Mouse (Mus musculus): ENCODE measurements around the gene Vipr2.

The Vipr2 gene

GRCm38 (mm10) chr12:116077074-116077854, at the start of gene Vipr2:
Gene Vipr2 (plus strand): TSS chr12:116077726.
- DNase-seq (ENCODE audit: low spot score), result peak; percentile 75

GRCm38 (mm10) chr12:116028095-116028494, 49.4 kb upstream of the Vipr2 start:
- no peak for DNase-seq (ENCODE audit: low spot score)

DNA sequence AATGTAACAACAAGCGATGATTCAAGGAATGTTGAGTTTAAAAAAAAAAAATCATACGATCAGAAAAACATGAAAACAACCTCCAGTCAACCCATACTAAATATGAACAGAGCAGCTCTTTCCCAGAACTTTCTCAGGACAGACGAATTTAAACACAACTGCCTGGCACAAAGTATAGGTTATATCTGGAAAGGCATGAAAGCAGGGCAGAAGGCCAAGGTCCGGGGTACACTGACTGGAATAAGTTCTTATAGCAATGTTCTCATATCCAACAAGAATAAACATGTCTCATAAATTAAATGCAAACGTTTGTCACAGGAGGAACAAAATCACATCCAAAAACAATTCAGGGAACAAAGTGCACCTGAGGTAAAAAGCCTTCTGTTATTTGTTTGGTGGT, 42.2 kb upstream of the Vipr2 start:
- DNase-seq (ENCODE audit: low spot score), result no peak

- DNase-seq (ENCODE audit: low spot score), result no peak
Measured at GRCm38 (mm10) chr12:116044785-116045184, 32.7 kb upstream of the Vipr2 start.

DNA sequence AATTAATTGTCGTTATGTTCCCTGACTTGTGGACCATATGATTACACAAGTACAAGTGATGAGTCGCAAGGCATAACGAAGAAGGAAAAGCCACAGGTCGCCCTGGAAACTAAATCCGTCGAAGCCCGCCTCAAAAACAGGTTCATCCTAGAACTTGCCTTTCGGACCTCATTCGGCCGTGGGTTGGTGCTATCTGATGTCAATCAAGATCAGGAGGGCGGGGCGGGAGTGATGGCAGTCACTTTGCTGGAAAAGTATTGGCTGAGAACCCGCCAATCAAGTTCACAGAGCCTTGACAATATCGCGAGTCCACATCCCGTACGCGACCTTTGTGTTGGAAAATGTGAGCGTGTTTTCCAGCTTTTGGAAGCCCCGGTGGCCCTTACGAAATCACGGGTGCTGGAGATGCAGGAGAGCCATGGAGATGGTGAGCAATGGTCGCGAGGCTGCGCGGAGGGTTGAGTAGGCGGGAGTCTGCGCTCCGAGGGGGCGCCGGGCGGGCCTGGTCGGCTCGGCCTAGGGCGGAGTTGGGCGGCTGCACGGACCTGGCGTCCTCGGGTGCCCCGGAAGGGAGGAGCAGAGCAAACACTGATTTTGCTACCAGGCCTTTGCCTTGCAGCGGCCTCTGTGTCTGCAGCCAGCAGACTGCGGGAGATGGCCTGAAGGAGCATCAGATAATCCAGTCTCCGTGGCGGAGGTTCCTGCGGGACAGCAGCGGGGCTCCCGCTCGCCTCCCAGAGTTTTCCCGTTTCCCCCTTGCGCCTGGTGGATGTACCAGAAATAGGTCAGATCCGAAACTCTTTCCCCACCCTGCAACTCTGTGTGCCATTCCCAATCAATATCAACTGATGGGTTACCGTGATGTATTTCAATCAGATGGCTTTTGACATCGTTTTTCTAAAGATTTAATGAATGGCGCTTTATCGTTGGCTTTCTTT, 29.8 kb upstream of the Vipr2 start, which contains the start of gene Zfp386:
Gene Zfp386, plus strand, starts transcription at position 285 of the 938 bp plus-strand sequence.
- DNase-seq (ENCODE audit: low spot score), result peak; percentile 99

GRCm38 (mm10) chr12:116048766-116049165, 28.8 kb upstream of the Vipr2 start:
- no peak for DNase-seq (ENCODE audit: low spot score)

DNA sequence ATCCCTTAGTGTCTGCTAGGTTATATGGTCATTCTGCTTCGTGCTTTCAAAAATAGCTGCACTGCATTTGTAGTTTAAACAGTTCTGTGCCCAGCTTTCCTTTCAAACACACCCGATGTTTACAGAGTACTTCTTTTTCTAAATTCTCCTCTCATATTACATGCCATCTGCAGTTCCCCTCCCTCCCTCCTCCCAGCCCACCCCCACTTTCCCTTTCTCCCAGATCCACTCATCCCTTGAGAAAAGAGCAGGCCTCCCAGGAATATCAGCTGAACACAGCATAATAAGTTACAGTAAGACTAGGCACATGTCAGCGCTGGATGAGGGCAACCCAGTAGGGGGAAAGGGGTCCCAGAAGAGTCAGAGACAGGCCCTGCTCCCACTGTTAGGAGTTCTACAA, 28.3 kb upstream of the Vipr2 start:
- no peak for DNase-seq (ENCODE audit: low spot score)

DNA sequence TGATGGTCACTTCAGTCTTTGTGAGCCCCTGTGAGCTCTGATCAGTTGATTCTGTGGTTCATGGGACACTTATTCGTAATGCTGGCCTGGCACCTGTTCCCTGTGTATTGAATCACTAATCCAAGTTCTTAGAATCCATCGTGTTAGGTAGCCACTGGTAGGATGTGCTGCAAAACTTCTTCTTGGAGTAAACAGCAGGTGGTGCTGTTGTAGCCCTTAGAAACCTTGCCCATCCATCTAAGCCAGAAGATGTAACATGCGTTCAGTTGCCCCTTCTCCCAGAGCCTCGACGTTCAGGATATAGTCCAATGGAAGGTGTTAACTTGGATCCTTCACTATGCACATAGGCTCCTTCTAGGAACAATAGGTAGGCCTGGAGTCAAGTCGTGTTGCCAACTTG, 27.8 kb upstream of the Vipr2 start:
- DNase-seq (ENCODE audit: low spot score), result no peak

DNA sequence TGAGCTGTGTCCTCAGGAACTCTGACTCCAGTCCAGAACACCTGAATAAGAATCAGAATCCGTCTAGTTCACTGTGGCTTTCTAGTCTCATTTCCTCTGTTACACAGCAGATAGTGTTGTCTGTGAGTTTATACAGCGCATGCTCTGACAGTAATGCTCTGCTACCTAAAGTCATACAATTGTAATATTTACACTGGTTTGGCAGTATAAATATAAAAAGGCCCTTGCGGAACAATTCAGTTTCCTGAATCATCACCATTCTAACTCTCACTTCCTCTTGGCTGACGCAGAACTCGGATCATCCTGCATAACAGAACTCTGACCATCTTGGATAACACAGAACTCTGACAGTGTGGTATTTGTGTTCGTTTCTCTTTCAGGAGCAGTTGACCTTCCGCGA, 23.2 kb upstream of the Vipr2 start:
- no peak for DNase-seq (ENCODE audit: low spot score)

GRCm38 (mm10) chr12:116056112-116056511, 21.4 kb upstream of the Vipr2 start:
- DNase-seq (ENCODE audit: low spot score), result no peak

DNA sequence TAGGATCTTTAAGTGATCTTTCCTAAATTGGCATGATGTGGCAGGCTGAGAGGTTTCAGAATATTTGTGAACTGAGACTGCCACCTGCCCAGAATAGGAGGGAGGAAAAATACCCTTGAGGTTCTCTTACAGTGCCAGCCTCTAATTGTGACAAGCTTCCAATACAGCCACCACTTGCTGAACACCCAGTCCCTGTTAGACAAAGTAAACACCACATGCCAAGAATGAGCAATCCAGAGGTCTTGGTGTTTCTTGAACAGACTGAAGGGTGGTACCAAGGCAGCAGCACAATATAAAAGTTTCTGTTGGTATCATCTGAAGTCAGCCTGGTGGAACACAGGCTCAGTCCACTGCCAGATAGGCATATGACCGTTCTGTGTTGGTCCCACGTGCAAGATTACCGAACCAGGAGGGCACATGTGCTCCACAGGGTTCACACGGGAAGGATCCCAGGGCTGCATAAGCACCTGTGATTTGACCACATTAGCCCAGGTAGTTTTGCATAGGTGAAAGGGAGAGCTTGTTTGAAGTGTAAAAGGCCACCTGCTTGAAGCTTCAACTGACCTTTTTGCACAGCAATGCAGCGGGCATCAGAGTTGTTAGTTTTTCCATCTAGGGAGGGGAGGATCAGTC, 15.8 kb upstream of the Vipr2 start:
- DNase-seq (ENCODE audit: low spot score), result no peak

DNA sequence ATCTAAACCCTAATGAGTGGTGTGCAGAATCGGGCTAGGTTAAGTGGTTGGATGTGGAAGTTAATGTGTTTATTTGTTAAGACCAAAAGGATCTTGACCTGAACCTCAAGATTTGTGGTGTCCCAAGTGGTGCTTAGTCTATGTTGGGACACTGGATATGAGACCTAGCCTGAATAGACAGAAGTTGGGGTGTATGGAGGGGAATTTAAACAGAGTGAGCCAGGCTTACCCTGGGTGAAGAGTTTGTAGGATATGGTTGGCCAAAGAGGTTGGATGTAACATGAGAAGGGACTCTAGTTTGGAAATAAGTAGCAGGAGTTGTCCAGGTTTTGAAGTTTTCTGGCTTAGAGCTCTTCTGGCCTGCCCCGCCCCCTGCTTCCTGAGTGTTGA, 15.3 kb upstream of the Vipr2 start:
- DNase-seq (ENCODE audit: low spot score), result no peak

GRCm38 (mm10) chr12:116063020-116063419, 14.5 kb upstream of the Vipr2 start:
- DNase-seq (ENCODE audit: low spot score), result no peak

GRCm38 (mm10) chr12:116071023-116071422, 6.5 kb upstream of the Vipr2 start:
- DNase-seq (ENCODE audit: low spot score), result peak; percentile 53

- DNase-seq (ENCODE audit: low spot score), result peak; percentile 42
Measured at GRCm38 (mm10) chr12:116077855-116078366, 385 bp downstream of the Vipr2 start.

- DNase-seq (ENCODE audit: low spot score), result no peak
Measured at GRCm38 (mm10) chr12:116083125-116083524, 5.6 kb downstream of the Vipr2 start.

- no peak for DNase-seq (ENCODE audit: low spot score)
Measured at GRCm38 (mm10) chr12:116084294-116084693, 6.8 kb downstream of the Vipr2 start.

- no peak for DNase-seq (ENCODE audit: low spot score)
Measured at GRCm38 (mm10) chr12:116086951-116087600, 9.6 kb downstream of the Vipr2 start.

DNA sequence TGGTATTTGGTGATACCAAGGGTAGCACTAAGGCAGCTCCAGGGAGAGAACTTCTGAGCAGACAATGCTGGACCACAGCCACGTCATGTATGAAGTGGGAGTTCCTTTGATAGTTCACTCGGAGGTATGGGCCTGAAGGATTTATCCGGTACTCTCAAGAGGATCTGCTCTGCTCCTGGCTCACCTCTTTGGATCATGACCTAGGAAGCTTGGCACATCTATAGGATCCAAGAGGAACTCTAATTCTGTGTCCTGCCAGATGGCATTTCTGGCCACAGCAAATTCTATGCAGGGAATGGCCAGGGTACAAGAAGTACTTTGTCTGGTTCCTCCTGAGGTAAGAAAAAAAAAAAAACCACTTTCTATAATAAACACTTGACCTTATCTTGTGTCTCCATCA, 12.3 kb downstream of the Vipr2 start:
- DNase-seq (ENCODE audit: low spot score), result no peak

DNA sequence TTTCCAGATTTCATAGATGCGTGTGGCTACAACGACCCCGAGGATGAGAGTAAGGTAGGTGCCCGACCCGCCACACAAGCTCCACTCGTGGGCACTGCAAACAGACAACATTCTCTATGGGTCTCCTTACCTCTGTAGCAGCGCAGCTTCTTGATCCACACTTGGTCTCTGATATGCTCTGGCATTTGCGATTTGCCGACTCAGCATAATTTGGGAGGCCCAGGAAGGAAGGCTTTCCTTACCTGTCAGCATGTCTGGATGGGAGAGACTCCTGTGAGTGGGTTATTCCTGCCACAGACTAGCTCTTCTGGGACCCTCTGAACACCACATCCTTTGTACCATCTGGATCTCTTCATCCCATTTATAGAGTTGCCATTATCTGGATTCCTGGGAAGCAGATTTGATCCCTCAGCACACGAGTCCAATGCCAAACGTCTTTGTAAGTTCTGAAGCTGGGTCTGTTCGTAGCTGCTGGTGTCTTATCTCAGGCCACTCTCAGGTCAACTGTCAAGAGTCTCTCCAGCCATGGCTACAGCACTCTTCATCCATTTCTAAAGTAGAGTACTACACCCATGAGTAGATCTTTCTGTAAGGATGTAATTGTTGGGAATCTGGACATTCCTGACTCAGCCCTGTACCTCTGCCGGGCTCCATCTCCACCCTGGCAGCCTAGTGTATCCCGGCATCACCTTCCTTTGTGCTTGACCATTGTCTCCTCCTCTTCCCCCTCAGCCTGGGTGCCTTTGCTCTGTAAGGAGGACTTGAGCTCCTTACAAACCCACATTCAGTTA, 17.4 kb downstream of the Vipr2 start:
- no peak for DNase-seq (ENCODE audit: low spot score)

DNA sequence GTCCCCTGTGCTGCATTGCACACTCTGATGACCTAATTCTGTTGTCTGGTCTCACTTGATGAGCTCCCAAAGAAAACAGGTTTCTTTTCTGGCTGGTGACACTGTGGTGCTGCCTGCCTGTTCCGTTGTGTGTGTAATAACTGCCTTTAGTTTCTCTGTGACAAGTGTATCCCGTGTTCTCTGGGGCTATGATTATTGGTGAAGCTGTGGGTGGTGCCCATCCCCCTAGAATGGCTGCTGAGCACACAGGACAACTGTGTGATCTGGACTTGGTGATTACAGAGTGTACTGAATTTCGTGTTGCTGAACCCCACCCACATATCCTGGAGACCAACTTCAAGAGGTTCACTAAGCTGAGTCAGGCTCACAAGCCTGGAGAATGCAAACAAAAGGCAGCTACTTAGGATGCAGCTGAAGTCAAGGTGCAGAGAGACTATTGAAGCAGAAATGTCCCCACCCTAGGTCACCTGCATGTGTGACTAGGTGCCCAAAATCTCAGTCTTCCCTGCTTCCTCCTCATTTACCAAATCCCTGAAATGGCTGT, 18.9 kb downstream of the Vipr2 start:
- no peak for DNase-seq (ENCODE audit: low spot score)
